Mouse (Mus musculus) T-helper 17 cell (primary cell): ENCODE measurements around the gene P3h1.
"Not testable (repeated sequence)": the region's sequence is repeated elsewhere in the genome, so short reads cannot be mapped to it uniquely, and the experiment has no call there.

Experiments
- in situ Hi-C, 2 experiments: fragments of 300-600 bp; cut with MboI, MseI; formaldehyde crosslinking; loops; 1 replicate in 1 of 2; 2 replicates in 1 of 2; pipeline ENCODE4 v1.15.1; 2025; ENCODE audit warnings: high pct_unique_total_duplicates in 2 of 2

Gene P3h1

GRCm38 (mm10) chr4:119261087-119261713 lies 28.5 kb downstream of the P3h1 start:
- in situ Hi-C loops = no loop called here

GRCm38 (mm10) chr4:119262483-119262882 lies 29.8 kb downstream of the P3h1 start:
- in situ Hi-C loops = no loop called here

GRCm38 (mm10) chr4:119263459-119263858 lies 30.7 kb downstream of the P3h1 start:
- in situ Hi-C loops = no loop called here

GRCm38 (mm10) chr4:119266606-119267005 lies 33.9 kb downstream of the P3h1 start:
- in situ Hi-C loops = no loop called here

- in situ Hi-C loops = no loop called here
Measured at GRCm38 (mm10) chr4:119274627-119275026, 41.9 kb downstream of the P3h1 start.

- in situ Hi-C loops = no loop called here
Measured at GRCm38 (mm10) chr4:119275226-119275625, 42.5 kb downstream of the P3h1 start.

GRCm38 (mm10) chr4:119275726-119276125 lies 43.0 kb downstream of the P3h1 start:
- in situ Hi-C loops = no loop called here

- in situ Hi-C loops = not testable (repeated sequence)
Measured at GRCm38 (mm10) chr4:119278784-119279183, 46.1 kb downstream of the P3h1 start.

GRCm38 (mm10) chr4:119284861-119285260 lies 52.1 kb downstream of the P3h1 start:
- in situ Hi-C loops = no loop called here

GRCm38 (mm10) chr4:119285336-119285735 lies 52.6 kb downstream of the P3h1 start:
- in situ Hi-C loops = no loop called here

- in situ Hi-C loops = no loop called here
Measured at GRCm38 (mm10) chr4:119291921-119292320, 59.2 kb downstream of the P3h1 start.

- in situ Hi-C loops = no loop called here
Measured at GRCm38 (mm10) chr4:119292771-119293573, 60.3 kb downstream of the P3h1 start.

GRCm38 (mm10) chr4:119293574-119294258 lies 61.0 kb downstream of the P3h1 start:
- in situ Hi-C loops = no loop called here

GRCm38 (mm10) chr4:119294415-119295133 lies 61.9 kb downstream of the P3h1 start, which contains the start of gene Ybx1:
TSS of gene Ybx1 (minus strand) at chr4:119294604.
- in situ Hi-C loops = no loop called here

GRCm38 (mm10) chr4:119295134-119295453 lies 62.4 kb downstream of the P3h1 start:
- in situ Hi-C loops = no loop called here

GRCm38 (mm10) chr4:119297361-119297760 lies 64.6 kb downstream of the P3h1 start:
- in situ Hi-C loops = no loop called here
